Mouse (Mus musculus) limb, embryonic 11.5 days (tissue): ENCODE results near the gene Fxyd5. TPM values are rescaled to one million over a fixed set of nuclear protein-coding genes. Genes with fewer than 3 reads are reported as not detected.
A peak's percentile ranks its signal among the peaks of the same experiment; 100 is the strongest.

Experiments used
- ATAC-seq: fragments of 200-750 bp; cut with Nextera tagmentation; 2 replicates; pipeline ENCODE4 v1.8.0; 2017; ENCODE audit warnings: low read depth; ENCODE audit not compliant: insufficient number of reproducible peaks, low FRiP score, low TSS enrichment
- DNase-seq: peaks from one replicate; pipeline ENCODE4 v3.0.0-alpha.2; 2015; ENCODE audit warnings: low spot score
- H3K27ac ChIP-seq: fragments of 300-500 bp; sonication (generic); replicated peaks from 2 replicates; pipeline ENCODE4 v1.5.1; 2014; ENCODE audit warnings: low read depth, mild to moderate bottlenecking, low read length
- H3K27me3 ChIP-seq: fragments of 300-500 bp; sonication (generic); 2 replicates; pipeline ENCODE4 v1.6.1; 2014; ENCODE audit warnings: mild to moderate bottlenecking, low read length, mixed read lengths; ENCODE audit not compliant: control insufficient read depth, insufficient read depth
- H3K36me3 ChIP-seq: fragments of 300-500 bp; sonication (generic); 2 replicates; pipeline ENCODE4 v1.6.1; 2014; ENCODE audit warnings: mild to moderate bottlenecking, low read length, moderate library complexity, mixed read lengths; ENCODE audit not compliant: control insufficient read depth, insufficient read depth
- H3K4me1 ChIP-seq: fragments of 300-500 bp; sonication (generic); 2 replicates; pipeline ENCODE4 v1.6.1; 2014; ENCODE audit warnings: low read length, mixed read lengths; ENCODE audit not compliant: control insufficient read depth, insufficient read depth
- H3K4me2 ChIP-seq: fragments of 300-500 bp; sonication (generic); 2 replicates; pipeline ENCODE4 v1.6.1; 2014; ENCODE audit warnings: low read depth, mild to moderate bottlenecking, moderate library complexity; ENCODE audit not compliant: severe bottlenecking
- H3K4me3 ChIP-seq: fragments of 300-500 bp; sonication (generic); 2 replicates; pipeline ENCODE4 v1.5.1; 2014; ENCODE audit warnings: low read depth, low read length
- H3K9ac ChIP-seq: fragments of 300-500 bp; sonication (generic); 2 replicates; pipeline ENCODE4 v1.6.1; 2014; ENCODE audit warnings: mild to moderate bottlenecking, low read length
- H3K9me3 ChIP-seq: fragments of 300-500 bp; sonication (generic); 2 replicates; pipeline ENCODE4 v1.6.1; 2016; ENCODE audit warnings: low read length; ENCODE audit not compliant: control insufficient read depth
- WGBS: fragments of 180-500 bp; shearing (Covaris S2); extraction: QIAGEN DNeasy Blood & Tissue Kit; methylation state at CpG from one replicate; pipeline ENCODE4 v1.1.7; 2014; 5-methylcytosine and 5-hydroxymethylcytosine counted together
- polyA plus RNA-seq: library from polyadenylated mRNA; unstranded; fragments of >200 nt; fragmentation: Nextera tagmentation; extraction: Ambion mirVana; gene quantifications from 2 replicates; pipeline ENCODE4 v1.2.1, GENCODE M21; 2014

Fxyd5 gene
- polyA plus RNA-seq, 1 experiment from 2014 or later: 10.8 TPM

- no peak overlapping the region for H3K9ac ChIP-seq
- peaks cover 19% of the 10 kb centered on the region for H3K4me1 ChIP-seq
- H3K4me2 ChIP-seq: peak overlapping the region; percentile 27; the same call in 1 of the 2 replicates
- H3K36me3 ChIP-seq: no peaks in the 10 kb centered on the region
- H3K27me3 ChIP-seq: peaks cover 57% of the 10 kb centered on the region
- no peaks in the 10 kb centered on the region for H3K9me3 ChIP-seq
- no peak overlapping the region for H3K4me3 ChIP-seq
- WGBS: 25% methylated on average over 5 of the region's 5 CpGs
- ATAC-seq (no peak), DNase-seq (no peak)
- H3K27ac ChIP-seq: no peak overlapping the region
Observed at GRCm38 (mm10) chr7:31049135-31049845, 7.0 kb upstream of the Fxyd5 start.

DNA sequence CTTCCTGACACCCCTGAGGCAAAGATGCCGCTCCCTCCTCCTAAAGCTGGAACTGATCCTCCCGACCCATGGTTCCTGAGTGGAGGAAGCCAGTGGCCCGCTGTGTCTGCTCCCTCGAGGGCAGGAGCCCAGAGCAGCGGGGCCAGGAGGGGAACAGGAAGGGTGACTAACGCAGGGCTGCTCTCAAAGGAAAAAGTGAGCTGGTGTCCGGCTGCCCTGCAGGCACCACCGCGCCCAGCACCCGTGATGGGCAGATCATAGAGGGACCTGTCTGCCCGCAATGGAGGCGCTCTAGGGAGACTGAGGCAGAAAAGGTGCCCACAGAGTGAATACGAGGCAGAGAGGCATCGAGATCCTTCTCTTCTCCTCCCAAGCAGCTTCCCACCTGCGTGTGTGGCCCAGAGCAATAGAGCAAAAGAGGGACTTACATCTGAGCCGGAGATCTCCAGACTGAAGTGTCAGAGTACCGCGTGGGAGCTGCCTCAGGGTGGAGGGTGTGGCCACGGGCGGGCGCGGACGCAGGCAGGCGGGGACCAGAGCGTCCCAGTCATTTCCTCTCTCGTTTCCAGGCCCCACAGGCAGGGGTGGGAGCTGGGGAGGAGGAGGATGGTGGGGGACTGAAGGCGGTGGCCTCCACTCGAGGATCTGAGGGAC, 492 bp downstream of the Fxyd5 start:
- H3K9me3 ChIP-seq: no peaks in the 10 kb centered on the region
- H3K36me3 ChIP-seq: no peaks in the 10 kb centered on the region
- peak; percentile 38; the same call in 1 of the 2 replicates for ATAC-seq
- H3K4me1 ChIP-seq: no peaks in the 10 kb centered on the region; the same call in 1 of the 2 replicates
- peaks cover 38% of the 10 kb centered on the region for H3K27me3 ChIP-seq
- H3K27ac ChIP-seq: no peak overlapping the region
- WGBS: 3% methylated on average over 28 of the region's 28 CpGs
- H3K9ac ChIP-seq: 0 out of 2 replicates have a peak overlapping the region, but pooled peaks have one; percentile 45
- peak; percentile 28 for DNase-seq
- peak overlapping the region; percentile 39 for H3K4me2 ChIP-seq
- peak overlapping the region; percentile 17; the same call in 1 of the 2 replicates for H3K4me3 ChIP-seq

DNA sequence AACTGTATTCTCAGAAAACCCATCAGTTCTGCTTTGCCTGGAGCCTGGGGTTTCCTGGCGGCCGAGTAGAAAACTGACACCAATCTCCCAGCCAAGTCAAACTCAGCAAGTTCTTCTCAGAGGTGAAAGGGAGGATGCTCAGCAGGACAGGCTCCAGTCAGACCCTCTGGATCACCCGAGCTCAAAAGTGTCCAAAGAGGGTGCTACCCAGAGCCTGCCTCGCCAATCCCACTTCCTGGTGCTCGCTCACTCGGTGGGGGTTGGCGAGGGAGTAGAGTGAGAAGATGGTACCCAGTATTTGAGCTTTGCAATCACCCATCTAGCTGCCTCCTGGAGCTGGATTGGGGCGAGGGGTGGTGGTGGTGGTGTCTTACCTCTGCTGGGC, 1.3 kb downstream of the Fxyd5 start:
- no peak overlapping the region for H3K9ac ChIP-seq
- WGBS: 32% methylated on average over 8 of the region's 8 CpGs
- peaks cover 38% of the 10 kb centered on the region for H3K27me3 ChIP-seq
- H3K4me2 ChIP-seq: no peak overlapping the region; the same call in 1 of the 2 replicates
- H3K9me3 ChIP-seq: no peaks in the 10 kb centered on the region
- no peak overlapping the region for H3K27ac ChIP-seq
- DNase-seq (no peak), ATAC-seq (no peak)
- H3K4me3 ChIP-seq: no peak overlapping the region
- H3K4me1 ChIP-seq: no peaks in the 10 kb centered on the region; the same call in 1 of the 2 replicates
- H3K36me3 ChIP-seq: no peaks in the 10 kb centered on the region

GRCm38 (mm10) chr7:31040281-31041022, 1.8 kb downstream of the Fxyd5 start:
- 84% methylated on average over 11 of the region's 12 CpGs for WGBS
- H3K9ac ChIP-seq: no peak overlapping the region
- H3K4me1 ChIP-seq: no peaks in the 10 kb centered on the region; the same call in 1 of the 2 replicates
- no peaks in the 10 kb centered on the region for H3K9me3 ChIP-seq
- H3K27ac ChIP-seq: no peak overlapping the region
- H3K36me3 ChIP-seq: no peaks in the 10 kb centered on the region
- H3K4me3 ChIP-seq: no peak overlapping the region
- ATAC-seq (no peak), DNase-seq (no peak)
- H3K27me3 ChIP-seq: peaks cover 38% of the 10 kb centered on the region
- H3K4me2 ChIP-seq: no peak overlapping the region

GRCm38 (mm10) chr7:31039011-31039410, 3.3 kb downstream of the Fxyd5 start:
- DNase-seq: no peak
- no peak for ATAC-seq
- no peaks in the 10 kb centered on the region for H3K9me3 ChIP-seq
- no peak overlapping the region for H3K27ac ChIP-seq
- no peak overlapping the region for H3K9ac ChIP-seq
- no peaks in the 10 kb centered on the region for H3K36me3 ChIP-seq
- H3K4me3 ChIP-seq: no peak overlapping the region
- peaks cover 31% of the 10 kb centered on the region for H3K27me3 ChIP-seq
- 92% methylated on average over 4 of the region's 4 CpGs for WGBS
- H3K4me1 ChIP-seq: no peaks in the 10 kb centered on the region; the same call in 1 of the 2 replicates
- no peak overlapping the region for H3K4me2 ChIP-seq

DNA sequence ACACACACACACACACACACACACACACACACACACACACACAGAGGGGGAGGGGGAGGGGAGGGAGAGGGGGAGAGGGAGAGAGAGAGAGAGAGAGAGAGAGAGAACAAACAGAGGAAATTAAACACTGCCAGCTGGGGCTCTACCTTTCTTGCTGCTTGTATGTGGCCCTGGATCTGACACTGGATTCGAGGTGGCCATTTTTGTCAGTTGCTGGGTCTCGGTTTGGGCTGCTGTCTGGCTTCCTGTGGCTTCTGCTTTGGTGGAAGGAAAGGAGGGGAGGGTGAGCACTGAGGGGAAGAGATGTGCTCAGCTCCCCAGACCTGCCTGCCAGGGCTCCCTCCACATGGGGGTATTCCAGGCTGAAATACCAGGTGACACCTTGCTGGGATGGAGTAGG, 4.6 kb downstream of the Fxyd5 start:
- Histone ChIP-seq H3K4me3 (no peak overlapping the region), H3K4me1 (no peaks in the 10 kb centered on the region; the same call in 1 of the 2 replicates), H3K27me3 (peaks cover 22% of the 10 kb centered on the region), H3K27ac (no peak overlapping the region), H3K36me3 (no peaks in the 10 kb centered on the region), H3K4me2 (no peak overlapping the region), H3K9me3 (no peaks in the 10 kb centered on the region), H3K9ac (no peak overlapping the region)
- ATAC-seq (no peak), DNase-seq (no peak)
- 72% methylated on average over 2 of the region's 2 CpGs for WGBS

DNA sequence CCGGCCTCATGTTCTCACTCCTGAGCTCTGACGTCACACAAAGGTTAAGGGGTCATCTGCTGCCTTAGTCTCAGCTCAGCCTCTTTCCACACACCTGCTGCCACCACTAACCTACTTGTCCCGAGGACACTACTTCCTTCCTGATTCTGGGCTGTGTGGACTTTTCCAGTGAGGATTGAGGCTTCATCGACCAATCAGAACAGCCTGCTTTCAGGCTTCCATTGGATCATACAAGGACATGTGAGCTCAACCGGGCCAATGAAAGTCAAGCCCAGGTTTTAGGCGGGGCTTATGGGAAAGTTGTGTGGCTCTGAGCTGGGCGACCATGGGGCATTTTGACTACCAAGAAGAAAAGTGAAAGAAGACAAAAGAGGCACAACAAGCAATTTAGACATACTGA, 5.4 kb downstream of the Fxyd5 start:
- H3K4me3 ChIP-seq: no peak overlapping the region
- H3K9ac ChIP-seq: no peak overlapping the region
- H3K27ac ChIP-seq: no peak overlapping the region
- no peaks in the 10 kb centered on the region for H3K9me3 ChIP-seq
- no peaks in the 10 kb centered on the region for H3K36me3 ChIP-seq
- no peak for DNase-seq
- peaks cover 14% of the 10 kb centered on the region for H3K27me3 ChIP-seq
- H3K4me2 ChIP-seq: no peak overlapping the region
- no peaks in the 10 kb centered on the region for H3K4me1 ChIP-seq
- WGBS: 85% methylated on average over 7 of the region's 7 CpGs
- ATAC-seq: no peak; the same call in 1 of the 2 replicates

- ATAC-seq (no peak), DNase-seq (no peak)
- Histone ChIP-seq H3K9me3 (no peaks in the 10 kb centered on the region), H3K27me3 (peaks cover 1% of the 10 kb centered on the region), H3K36me3 (no peaks in the 10 kb centered on the region), H3K4me2 (no peak overlapping the region), H3K9ac (no peak overlapping the region), H3K27ac (no peak overlapping the region), H3K4me1 (no peaks in the 10 kb centered on the region), H3K4me3 (no peak overlapping the region)
- WGBS: 82% methylated on average over 11 of the region's 11 CpGs
Observed at GRCm38 (mm10) chr7:31035291-31035690, 7.0 kb downstream of the Fxyd5 start.
